Mouse (Mus musculus) kidney, adult 2 months (tissue): ENCODE data around the gene Srsf11.

ENCODE experiments used
- CTCF ChIP-seq: fragments of 200-500 bp; conservative IDR thresholded peaks from 2 replicates; pipeline ENCODE4 v1.5.1; 2011; ENCODE audit warnings: low read depth, mild to moderate bottlenecking, control low read depth, low read length, moderate library complexity, mixed read lengths; ENCODE audit not compliant: insufficient read depth, insufficient read length
- POLR2A ChIP-seq: fragments of 200-500 bp; IDR thresholded peaks from one replicate; pipeline ENCODE4 v1.6.1; 2011; ENCODE audit warnings: low read depth, low read length, control low read depth

GRCm38 (mm10) chr3:157998742-157999369 is 37.6 kb downstream of the Srsf11 start:
- no peak for TF ChIP-seq CTCF
- no peak for TF ChIP-seq POLR2A
